Mouse (Mus musculus): ENCODE measurements at regions not wholly inside any gene's neighbourhood (a gene's known extent, or its start where the extent isn't known, plus 50 kb on each side); places are given as distances from the start of the nearest gene placed in this dataset.

DNA sequence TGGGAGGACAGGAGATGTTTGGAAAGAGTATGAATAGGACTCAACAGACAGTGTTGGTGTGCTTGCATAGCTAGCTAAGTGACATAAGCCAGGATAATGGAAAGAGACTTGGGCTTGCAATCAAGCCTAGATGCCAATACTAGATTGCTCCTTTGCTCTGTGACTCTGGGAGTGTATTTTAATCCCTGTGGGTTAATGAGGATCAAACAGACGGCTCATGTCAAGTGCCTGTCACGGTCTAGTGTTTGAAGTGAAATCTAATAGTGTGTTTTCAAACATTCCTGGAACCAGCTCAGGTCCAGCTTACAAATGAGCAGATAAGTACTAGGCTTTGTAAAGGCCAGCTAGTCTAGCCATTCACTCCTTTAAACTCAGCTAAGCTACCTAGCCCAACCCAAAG, 64.1 kb upstream of the Ranbp3l start:
- no peak for DNase-seq

GRCm38 (mm10) chr15:8897487-8898158, 70.1 kb upstream of the Ranbp3l start:
- no peak for DNase-seq

DNA sequence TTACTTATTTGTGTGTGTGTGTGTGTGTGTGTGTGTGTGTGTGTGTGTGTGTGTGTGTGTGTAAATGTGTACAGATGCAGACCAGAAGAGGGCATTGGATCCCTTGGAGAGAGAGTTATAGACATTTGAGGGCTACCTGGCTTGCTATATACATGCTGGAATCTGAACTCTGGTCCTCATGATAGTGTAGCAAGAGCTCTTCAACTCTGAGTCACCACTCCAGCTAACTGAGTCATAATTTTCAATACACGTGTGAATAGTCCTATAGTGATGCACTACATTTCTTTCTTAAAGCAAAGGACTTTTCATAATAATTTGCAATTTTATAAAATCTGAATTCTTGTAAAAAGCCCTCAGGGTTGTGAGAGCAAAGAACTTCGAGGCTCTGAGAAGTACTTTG, 70.9 kb upstream of the Ranbp3l start:
- no peak for DNase-seq

GRCm38 (mm10) chr15:8896391-8896790, 71.4 kb upstream of the Ranbp3l start:
- DNase-seq: peak in 1 of 2 experiments; percentile 4

- no peak for DNase-seq
Measured at GRCm38 (mm10) chr15:8885585-8885984, 82.2 kb upstream of the Ranbp3l start.

DNA sequence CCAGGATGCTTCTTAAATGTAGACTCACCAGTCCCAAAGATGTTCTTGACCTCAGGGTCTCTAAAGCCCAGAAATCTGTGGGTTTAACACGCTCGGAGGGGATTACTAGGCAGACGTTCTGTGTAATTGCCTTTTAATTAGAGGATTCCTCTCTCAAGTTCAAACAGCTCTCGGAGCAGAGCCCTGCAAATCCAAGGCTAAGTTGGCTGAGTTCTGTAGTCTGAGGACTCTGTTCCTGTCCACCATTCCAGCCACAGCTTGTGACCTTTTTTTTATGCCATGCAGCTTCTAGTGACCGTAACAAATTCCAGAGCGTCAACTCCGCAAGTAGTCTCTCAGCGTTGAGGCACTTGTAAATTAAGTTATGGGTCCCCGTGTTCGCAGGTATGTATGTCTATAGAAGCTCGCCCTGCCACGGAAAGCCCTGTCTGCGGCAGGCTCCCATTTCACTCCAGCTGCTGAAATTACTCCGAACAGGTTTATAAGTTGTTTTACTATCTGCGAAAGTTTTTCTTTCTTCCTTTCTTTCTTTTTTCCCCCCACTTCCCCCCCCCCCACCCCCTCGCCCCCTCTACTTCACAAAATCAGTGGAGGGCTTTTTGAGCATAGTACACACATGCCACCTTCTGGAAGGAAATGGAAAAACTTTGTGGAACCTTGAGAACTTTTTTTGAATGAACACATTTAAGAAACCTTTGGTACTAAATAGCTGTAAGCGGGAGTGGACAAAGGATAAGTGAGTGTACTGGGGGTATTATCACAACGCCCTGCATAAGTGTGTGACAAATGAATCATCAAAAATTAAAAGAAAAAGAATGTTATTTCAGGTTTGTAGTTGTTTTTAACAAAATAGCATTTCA, 82.9 kb upstream of the Ranbp3l start:
- peak in 1 of 2 experiments; percentile 12 for DNase-seq

DNA sequence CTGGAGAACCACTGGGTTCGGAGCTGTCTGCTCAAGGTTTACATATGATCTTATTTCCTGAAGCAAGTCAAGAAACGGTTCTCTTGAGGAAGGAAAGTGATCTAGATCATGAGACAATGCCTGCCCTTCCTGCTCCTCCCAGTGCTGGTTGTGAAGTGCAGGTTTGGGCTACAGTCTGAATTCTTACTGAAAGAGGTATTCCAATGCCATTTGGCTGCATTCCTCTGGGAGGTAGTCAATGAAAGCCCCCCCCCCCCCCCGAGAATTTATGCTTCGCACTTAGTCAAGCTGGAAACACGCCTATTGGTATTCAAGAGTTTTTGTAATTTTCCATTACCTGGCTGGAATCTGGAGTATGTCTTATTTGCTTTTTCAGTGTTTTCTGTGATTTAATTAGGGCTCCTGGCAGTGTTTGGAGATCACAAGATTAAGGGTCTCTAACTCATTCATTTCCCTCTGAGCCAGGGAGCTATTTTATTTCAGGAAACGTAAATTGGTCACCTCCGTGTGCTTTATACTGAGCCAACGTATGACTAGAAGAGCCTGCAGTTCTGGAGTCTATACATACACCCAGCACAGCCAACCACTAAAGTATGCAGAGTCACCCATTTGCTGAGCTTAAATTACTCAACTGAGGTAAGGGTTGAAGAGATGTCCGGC, 84.7 kb upstream of the Ranbp3l start:
- DNase-seq: no peak

- DNase-seq: no peak
Measured at GRCm38 (mm10) chr15:8874884-8875493, 92.8 kb upstream of the Ranbp3l start.

- DNase-seq: no peak
Measured at GRCm38 (mm10) chr15:8868021-8868420, 99.7 kb upstream of the Ranbp3l start.

- no peak for DNase-seq
Measured at GRCm38 (mm10) chr15:8867160-8867891, 100.4 kb upstream of the Ranbp3l start.

GRCm38 (mm10) chr15:8865089-8865933, 102.4 kb upstream of the Ranbp3l start:
- no peak for DNase-seq

DNA sequence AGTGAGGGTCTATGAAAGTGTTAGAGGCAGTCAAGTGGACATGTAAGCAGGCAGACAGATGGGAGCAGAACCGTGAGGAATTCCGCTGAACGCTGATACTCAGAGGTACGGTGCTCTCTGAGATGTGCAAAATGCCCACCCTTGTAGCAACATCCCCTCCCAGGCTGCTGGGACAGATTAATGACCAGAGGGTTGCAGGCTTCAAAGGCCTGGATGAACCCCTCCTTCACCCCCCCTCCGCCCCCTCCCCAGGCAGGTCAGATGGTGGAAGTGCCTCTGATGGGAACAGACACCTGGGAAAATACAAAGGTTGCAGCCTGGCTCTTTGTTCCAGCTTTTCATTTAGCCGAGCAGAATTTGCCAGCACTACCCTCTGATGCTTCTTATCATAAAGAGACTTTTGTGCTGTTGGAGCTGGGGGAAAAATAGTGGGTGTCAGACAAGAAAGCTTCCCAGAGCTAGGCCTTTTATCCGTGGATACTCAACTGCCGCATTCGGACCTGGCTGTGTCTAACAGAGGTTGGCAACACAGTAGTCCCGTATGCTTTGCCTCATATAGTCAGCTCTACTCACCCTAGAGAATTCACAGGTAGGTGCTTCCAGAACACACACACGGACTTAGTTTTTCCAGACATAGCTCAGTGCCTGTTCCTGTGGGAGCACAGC, 111.2 kb upstream of the Ranbp3l start:
- DNase-seq: no peak

DNA sequence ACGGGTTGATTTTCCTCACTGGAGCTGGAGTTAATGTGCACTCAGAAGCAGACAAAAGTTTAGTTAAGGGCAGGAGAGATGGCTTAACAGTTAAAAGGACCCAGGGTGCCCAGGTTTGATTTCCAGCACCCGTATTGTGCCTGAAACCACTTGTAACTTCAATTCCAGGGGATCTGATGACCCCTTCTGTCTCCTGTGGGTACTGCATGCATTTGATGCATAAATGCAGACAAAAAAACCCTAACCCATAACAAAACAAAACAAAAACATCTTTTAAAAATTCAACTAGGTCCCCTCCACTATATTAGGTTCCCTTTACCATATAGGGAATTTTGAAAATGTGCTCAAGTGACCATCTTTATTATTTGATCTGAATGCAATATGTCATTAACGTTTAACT, 112.2 kb upstream of the Ranbp3l start:
- no peak for DNase-seq

GRCm38 (mm10) chr15:8854336-8854735, 113.4 kb upstream of the Ranbp3l start:
- no peak for DNase-seq

DNA sequence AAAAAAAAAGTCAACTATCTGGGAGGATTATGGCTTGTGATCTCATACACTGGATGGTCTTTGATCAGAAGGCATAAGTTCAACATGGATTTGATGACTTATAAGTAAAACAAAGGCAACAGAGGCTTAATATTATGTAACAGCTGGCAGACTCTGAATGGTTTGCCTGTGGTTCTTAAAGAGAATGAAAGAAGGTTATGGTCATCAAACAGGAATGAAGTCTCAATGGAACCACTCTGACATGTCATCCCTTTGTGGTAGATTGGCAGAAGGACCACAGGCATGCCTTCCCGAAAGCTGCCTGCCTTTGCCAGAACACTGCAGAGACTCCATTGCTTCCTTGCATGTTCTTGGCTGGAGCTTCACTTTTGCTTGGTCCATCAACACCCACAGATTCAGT, 116.8 kb upstream of the Ranbp3l start:
- DNase-seq: no peak

GRCm38 (mm10) chr15:8849413-8849812, 118.3 kb upstream of the Ranbp3l start:
- no peak for DNase-seq

DNA sequence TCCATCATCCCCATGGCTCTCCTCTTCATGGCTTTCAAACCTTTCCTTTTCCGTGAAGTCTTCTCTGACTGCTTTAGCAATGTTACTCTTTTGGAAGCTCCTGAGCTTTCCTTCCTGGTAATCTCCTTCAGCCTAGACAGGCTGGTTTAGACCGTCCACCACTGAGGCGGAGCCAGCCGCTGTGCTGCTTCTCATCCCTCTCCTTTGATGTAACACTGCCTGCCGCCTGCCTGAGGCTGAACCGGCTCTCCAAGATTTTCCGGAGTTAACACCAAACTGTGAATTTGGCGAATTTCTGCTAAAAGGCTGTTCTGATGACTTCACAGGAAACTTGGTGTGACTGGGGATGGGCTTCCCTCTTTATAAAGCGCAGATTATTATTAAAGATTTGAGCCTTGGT, 125.6 kb upstream of the Ranbp3l start:
- DNase-seq: no peak

GRCm38 (mm10) chr15:8839462-8839861, 128.3 kb upstream of the Ranbp3l start:
- no peak for DNase-seq

DNA sequence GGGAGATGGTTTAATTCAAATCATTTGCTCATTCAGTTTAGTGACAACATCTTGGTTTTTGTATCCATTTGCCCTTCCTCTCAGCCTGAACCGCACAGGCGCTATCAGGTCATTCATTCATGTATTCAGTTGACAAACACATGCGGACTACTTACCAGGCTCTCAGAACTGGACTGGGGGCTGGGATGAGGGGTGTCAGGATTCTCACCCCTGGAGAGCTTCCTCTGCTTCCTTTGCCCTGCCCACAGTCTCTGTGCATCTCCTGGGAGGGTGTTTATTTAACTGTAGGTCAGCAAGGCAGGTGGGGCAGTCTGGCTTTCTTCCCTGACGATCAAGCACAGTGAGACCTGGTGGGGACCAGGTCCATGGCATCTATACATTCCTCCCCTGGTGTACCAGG, 123.6 kb upstream of the Slc1a3 start:
- DNase-seq: no peak

DNA sequence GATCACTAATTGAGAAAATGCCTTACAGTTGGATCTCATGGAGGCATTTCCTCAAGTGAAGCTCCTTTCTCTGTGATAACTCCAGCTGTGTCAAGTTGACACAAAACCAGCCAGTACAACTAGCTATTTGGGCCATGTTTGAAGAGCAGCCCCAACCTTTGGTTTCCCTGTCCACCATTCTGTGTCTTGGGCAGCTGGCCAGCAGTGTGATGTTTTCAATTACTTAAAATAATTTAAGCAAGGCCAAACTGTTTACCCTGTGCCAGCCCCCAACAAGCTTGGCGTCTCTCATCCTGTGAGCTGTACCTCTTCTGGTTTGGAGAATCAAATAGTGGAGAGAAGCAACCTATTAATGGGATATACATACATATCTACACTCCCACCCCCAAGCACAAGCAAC, 122.4 kb upstream of the Slc1a3 start:
- no peak for DNase-seq
